Mouse (Mus musculus) retina, postnatal 7 days (tissue): ENCODE measurements around the gene Gpr176.

Source experiments
- DNase-seq: peaks from one replicate; pipeline ENCODE4 v3.0.0-alpha.2; 2012; ENCODE audit warnings: low read depth, low spot score

Gpr176 gene

DNA sequence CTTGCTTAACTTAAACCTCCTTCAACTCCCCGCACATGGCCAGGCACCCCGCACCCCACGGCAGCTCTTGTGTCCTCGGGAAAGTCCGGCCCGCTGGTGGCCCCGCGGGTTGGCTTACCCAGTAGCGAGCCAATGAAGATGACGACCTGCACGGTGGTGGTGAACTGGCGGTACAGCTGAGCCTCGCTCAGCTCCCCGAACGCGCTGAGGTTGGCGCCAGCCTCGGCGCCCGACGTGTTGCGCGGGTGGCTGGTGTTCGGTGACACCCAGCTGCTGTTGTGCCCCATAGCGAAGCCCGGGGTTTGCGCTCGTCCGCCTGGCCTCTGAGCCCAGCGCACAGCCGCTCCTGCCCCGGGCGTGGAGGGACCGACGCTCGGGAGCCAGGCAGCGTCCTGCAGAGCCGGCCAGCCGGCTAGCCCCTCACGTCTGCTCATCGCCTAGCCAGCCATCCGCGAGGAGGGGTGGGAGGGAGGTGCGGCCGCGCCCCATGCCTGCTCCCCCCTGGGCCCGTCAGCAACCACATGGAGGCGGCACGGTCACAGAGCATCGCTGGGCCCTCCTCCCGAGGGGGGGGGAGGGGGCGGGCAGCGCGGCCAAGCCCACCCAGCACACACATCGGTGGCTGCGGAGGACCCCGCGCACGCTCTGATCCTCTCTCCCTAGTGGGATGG, at the start of gene Gpr176:
TSS of gene Gpr176 (minus strand) at position 519 of the 671 bp plus-strand sequence.
- peak; percentile 30 for DNase-seq

DNA sequence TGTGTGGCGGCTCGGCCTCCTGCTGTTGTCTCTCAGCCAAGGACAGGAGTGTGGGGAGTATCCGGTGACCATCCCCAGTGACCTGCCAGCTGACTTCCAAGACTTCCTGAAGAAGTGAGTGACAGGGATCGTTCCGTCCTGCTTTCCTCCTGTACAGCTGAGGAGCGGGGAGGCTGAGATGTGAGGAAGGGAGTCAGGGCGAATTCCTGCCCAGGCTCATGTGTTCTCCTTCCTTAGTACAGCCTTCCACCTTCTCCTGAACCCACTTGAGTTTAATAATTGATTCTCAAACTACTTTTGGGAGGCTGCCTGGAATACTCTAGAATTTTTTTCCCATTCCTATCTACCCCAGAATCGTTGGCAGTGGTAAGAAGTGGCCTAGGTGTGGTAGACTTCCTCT, 49.2 kb upstream of the Gpr176 start:
- DNase-seq = no peak

DNA sequence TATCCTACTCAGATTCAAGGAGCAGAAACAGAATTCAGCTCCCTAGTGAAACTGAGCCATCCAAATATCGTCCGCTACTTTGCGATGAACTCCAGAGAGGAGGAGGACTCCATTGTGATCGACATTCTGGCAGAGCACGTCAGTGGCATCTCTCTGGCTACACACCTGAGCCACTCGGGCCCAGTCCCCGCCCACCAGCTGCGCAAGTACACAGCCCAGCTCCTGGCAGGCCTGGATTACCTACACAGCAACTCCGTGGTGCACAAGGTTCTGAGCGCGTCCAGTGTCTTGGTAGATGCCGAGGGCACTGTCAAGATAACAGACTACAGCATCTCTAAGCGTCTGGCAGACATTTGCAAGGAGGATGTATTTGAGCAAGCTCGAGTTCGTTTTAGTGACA, 48.7 kb upstream of the Gpr176 start:
- DNase-seq = no peak

DNA sequence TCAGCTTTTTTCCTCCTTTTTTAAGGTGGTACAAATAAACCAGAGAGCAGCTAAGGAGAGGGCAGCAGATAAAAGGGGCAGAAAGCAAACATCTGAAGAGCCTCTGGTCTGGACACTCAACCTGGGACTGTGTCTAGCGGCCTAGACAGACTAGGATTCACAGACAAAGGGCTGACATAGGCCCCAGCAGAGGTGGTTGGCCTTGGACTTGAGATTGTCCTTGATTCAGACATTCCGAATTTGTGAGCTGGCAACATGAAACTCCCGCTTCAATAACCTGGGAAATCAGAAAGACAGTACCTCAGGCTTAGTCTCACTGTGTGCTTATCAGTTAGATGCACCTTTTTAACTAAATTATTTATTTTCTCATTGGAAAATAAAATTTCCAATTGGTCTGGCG, 44.9 kb upstream of the Gpr176 start:
- no peak for DNase-seq

DNA sequence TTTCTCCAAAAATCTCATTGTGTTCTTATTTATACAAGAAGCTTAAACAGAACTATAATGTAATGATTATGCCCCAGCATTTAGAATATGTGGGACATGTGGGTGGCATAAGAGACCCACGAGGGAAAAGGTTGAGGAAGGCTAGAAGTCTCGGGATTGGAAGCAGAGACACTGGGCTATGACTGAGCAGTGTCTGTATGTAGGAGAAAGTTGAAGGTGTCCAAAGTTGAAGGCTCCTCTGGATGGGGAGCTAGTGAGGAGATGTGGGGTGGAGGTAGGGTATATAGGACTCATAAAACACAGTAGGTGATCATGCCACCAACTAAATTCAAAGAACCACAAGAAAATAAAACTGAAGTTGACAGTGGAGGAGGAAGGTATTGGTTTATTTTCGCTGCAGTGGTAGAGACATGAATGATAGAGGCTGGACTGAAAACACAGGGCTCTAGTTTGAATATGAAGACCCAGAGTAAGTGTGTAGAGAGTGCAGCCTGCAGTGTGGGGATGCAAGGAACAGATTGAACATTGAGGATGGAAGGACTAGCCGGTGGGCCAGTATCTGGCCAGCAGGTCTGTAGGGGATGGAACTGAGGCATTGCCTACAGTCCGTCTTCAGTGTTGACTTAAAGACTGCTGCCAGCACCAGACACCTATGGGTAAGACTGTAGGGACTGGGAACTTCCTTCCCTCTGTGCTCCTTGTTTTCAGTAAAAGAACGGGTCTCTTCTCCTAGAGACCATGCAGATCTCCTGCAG, 42.6 kb upstream of the Gpr176 start:
- DNase-seq = no peak

DNA sequence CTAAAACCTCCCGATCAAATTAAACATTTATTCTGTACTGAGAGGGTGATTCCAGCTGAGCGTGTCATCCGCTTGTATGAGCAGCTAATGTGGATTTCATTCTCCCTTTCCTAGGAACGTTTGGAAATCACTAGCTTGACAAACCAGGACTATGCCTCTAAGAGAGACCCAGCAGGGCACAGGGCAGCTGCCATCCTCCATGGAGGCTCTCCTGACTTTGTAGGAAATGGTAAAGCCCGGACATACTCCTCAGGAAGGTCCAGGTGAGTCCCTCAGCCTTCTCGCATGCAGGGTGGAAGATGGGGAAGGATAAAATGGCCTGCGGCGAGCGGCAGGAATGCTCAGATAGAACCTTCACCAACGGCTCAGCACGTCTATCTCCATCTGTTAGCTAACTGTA, 39.6 kb upstream of the Gpr176 start:
- no peak for DNase-seq

DNA sequence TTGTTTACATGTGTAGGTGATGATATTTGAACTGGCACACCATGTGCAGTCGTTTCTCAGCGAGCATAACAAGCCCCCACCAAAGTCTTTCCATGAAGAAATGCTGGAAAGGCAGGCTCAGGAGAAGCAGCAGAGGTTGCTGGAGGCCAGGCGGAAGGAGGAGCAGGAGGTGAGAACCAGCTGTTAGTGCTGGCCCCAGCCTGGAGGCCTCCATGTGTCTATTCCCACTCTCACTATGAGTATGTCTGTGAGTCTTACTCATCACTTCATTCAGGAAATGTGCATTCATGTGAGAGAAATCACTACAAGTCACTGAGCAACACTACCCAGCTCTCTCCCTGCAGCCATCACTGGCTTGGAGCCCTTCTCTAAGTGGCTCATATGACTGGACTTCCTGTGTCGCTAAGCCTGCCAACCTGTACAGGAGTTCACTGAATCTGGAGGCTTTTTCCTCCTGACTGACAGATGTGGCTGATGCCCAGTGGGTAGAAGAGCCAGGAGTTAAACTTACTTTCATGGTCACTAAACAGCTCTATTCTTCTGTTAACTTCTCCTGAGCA, 35.2 kb upstream of the Gpr176 start:
- DNase-seq = no peak

DNA sequence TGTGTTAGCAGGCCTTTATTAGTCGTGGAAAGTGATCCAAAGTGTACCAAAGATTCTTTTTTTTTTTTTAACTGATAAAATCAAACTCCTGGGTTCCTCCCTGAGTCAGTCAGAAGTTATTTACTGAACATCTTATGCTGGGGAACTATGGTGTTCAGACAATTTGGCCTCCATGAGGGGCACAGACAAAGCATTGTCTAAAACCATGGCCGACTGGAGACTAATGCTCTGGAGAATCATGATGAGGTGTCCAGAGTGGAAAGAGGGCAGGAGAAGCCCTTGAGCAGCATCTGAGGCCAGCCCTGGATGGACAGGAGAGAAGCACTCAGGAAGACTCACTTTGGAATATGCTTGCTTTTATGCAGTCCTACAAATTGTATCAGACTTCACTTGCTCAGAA, 33.6 kb upstream of the Gpr176 start:
- no peak for DNase-seq

DNA sequence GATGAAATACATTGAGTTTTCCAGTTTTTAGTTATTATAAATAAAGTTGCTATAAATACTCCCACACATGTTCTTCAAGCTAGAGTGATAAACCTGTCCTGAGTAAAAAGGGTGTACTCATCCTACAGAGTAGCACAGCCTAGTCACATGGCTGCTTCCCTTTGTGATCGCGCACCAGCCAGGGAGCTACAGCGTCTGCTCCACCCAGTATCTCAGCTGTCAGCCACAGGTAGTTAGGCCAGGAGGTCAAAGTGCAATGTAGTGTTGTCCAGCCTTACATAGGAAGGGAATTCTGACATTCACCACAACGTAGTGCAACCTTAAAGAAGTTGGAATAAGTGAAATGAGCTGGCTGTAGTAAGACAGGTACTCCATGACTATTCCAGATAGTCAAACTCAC, 32.3 kb upstream of the Gpr176 start:
- no peak for DNase-seq

DNA sequence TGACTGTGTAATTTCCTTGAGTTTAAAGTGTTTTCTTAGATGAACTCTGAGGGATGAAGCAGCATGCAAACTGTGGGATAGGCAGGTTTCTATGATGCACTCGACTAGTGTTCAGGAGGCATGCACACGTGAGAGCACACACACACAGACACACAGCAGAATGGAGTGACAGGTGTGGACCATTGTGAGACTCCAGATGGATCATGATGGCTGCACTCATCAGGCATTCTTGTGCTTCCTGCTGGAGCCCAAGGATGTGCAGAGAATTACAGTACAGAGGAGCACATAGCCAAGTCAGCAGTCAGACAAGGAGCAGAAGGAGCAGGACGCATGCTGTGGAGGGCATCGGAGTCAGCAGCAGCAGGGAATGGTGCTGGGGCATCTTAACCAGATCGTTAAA, 31.1 kb upstream of the Gpr176 start:
- DNase-seq = no peak

DNA sequence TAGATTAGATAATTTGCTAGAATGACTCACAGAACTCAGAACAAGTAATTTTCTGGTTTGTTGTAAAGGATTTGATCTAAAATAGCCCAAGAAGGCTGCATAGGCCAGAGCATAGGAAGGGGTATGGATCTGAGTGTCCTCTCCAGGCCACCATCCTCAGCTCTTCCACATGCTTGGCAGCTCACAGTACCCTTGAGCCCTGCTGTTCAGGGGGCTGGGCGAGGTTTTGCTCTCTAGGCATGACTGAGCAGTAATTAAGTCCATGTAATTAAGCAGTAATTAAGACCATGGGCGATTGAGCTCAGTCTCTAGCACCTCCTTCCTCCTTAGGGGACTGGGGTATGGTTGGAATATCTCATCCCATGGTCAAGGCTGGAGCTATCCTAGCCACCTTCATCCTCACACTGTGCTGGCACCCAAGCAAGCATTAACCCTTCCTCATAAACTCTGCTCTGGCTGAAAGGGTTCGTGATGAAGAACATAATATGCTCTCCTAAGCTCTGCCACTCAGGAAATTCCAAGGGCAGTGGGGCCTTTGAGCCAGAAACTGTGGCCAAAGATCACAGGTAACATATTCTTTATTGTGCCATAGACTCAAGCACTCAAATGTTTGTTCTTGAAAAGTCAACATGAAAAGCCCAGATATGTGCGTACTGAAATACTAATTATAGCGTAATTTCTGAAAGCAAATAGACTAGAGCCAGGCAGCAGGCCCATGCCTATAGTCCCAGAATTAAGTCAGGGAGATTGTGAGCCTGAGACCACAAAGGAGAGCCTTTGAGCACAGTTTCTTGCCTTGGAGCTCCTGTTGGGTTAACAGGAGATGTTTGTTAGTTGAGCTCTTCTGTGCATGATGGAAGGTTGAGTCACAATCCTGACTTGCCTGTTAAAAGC, 28.9 kb upstream of the Gpr176 start:
- DNase-seq = no peak

DNA sequence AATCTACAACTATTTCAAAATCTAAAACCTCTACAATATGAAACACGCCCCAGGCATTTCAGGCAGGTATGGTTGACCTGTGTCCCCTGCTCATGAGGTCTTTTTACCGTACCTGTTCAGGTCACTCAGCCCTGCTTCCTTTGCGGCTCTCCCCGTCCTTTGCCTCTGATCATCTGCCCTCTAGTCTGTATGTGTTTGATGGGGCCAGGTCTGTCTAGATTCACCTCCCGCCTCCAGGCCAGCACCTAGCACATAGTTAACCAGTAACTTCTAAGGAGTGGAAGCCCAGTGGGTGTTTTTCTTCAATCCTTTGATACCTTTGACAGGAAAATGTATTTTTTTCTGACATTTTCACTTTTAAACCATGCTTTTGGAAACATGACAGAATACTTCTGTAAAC, 26.5 kb upstream of the Gpr176 start:
- DNase-seq = no peak

DNA sequence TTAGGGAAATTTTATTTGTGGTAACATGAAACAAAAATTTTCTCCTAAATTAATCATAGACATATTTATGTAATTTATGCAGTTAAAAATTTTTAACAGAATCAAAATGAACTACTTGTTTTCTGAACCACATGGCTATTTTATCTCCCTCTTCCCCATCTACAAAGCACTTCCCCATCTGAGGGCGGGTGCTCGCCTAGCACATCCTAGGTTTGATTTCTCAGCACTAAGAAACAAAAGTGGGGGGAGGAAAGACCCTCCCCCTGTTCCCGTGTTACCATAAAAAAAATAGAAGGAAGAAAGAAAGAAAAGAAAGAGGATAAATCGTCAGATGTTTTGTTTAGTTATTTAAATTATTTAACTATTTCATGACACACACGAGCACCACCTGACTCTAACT, 18.0 kb upstream of the Gpr176 start:
- no peak for DNase-seq

DNA sequence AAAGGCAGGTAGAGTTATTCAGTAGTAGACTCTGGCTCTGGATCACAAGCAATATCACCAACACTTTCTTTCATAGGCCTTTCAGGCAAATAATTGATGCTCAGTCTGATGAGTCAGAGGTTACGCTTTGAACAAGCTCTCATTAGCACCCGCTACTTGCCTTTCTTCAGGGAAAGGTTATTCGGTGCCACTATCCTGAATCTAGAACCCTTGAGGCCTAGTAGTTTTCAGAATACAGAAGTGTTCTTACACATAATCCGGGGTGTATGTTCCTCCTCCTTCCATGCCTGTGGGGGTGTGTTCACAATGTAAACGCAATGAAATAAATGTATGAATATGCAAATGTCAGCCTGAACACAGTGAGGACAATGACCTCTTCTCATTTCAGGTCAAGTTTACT, 16.9 kb upstream of the Gpr176 start:
- no peak for DNase-seq

DNA sequence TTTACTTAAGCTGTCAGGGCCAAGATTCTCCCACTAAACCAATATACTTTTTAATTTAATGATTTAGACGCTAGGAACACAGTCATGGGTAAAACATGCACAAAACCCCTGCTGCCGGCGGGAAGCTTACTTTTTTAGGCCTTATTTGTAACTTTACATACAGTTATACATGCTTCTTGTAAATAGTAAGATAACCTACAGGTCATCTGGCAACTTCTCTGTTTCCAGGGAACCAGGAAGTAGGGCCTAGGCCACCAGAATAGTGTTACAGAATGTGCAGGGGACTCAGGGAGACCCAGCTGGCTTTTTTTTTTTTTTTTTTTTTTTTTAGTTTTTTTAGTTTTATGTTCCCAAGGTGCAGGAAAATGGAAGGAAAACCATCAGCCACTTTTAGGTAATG, 16.4 kb upstream of the Gpr176 start:
- DNase-seq = no peak

DNA sequence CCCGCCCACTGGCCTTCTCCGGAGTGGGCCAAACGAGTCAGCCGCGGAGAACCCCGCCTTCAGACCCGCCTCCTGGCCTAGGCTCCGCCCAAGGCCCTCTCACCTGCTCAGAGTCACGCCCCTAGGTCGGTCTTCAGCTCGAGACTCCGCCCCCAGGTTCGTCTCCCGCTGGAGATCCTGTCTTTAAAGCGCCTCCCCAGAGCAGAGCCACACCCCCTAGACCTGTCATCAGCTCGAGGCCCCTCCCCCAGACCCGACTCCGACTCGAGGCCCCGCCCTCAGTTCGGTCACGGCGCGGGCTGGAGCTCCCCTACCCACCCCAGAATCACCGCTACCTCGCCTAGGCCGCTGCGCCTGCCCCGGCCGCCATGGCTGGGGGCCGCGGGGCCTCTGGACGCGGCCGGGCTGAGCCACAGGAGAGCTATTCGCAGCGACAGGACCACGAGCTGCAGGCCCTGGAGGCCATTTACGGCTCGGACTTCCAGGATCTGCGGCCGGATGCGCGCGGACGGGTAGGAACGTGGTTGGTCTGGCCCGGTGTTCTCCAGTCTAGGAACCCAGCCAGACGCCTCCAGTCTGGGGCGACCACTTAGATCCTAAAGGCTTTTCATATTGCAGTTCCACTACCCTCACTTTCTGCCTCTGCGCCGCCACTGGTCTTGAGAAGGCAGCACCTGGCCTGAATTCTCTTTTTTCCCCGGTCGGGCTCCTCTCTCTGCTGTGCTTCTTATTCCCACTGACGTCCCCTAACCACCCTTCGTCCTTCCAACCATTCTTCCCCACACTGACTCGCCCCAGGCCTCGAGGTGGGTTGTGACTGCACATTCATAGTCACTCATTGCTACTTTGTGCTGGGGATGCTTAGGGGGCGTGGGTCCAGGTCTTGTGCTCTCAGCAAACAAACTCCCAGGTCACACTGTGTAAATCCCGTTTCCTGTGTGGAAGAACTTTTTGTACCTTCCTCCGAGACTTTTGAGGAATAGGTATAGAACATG, 15.4 kb upstream of the Gpr176 start, which contains the start of gene Eif2ak4:
TSS of gene Eif2ak4 (plus strand) at position 278 of the 995 bp plus-strand sequence.
- DNase-seq = peak; percentile 96

DNA sequence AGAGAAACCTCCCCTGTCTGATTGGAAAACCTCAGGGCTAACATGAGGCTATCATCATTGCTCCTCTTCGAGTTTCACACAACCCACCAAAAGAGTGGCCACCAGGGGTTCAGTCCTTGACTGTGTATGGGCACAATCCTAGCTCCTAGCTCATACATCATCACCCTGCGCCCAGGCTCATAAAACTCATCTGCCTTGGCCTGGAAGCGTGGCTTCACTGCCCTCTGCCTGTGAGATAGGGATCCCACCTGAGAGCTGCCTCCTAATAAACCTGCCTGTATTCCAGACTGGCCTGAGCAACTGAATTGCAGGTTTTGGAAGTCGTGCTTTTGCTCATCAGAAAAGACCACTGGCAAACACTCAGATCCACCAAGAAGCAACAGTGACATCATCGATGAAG, 10.2 kb upstream of the Gpr176 start:
- DNase-seq = no peak

DNA sequence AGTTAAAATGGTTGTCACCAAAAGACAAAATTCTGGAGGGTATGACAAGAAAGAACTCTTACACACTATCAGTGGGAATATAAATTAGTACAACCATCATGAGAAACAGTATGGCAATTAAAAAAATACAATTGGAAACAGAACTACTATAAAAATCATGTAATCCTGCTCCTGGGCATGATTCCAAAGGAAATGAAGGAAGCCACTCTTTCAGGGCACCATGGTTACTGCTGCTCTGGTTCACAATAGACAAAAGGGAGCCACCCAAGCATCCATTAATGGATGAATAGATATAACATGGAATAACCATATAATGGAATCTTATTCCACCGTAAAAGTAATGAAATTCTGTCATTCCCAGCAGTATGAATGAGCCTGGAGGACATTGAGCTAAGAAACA, 6.5 kb upstream of the Gpr176 start:
- no peak for DNase-seq

DNA sequence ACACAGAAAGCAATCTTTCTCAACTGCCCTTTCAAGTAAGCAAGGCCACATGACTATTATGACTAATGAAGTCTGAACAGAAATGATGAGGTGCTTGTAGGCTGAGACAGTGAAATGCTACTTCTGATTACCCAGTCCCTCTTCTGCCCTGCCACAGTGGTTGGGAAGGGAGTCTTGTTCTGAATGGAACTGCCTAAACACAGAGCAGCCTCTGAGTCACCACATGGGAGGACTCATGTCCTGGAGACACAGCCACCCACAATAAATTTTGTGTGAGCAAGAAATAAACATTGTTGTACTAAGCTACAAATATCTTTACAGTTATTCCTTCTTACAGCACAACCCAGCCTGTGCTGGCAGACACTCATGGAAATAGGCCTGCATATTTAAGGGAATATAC, 2.7 kb upstream of the Gpr176 start:
- DNase-seq = no peak

DNA sequence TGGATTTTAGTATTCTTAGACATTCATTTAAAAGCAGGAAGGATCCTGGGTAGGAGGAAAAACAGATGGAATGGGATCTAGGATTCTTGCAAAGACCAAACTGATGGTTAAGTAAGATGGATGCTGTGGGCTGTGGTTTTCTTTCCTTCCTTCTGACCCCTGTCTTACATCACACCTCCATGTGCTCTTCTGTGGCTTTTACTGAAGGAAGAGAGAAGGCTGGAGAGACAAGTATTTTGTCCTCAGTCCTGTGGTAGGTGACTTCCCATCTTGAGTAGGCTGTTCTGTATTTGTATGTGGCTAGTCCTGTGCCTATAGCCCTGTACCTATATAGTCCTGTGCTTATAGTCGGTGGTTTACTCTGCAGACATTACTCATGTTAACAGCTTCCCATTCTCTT, 2.3 kb upstream of the Gpr176 start:
- no peak for DNase-seq
